Mouse (Mus musculus): ENCODE measurements around the gene Fam131c.

GRCm38 (mm10) chr4:141365876-141366275 is 2.1 kb upstream of the Fam131c start:
- TF ChIP-seq POLR2A (IDR thresholded peaks at IDR 0.05; ENCODE audit: low read depth, low read length) = no peak
- no peak for TF ChIP-seq CTCF (conservative IDR thresholded peaks at IDR 0.05; ENCODE audit: insufficient read depth, insufficient read length, low read depth, low read length)

All from kidney, adult 2 months (tissue).